Mouse (Mus musculus) CH12.LX (cell line): ENCODE results near the gene B3galt4.

Experiments
- CHD2 ChIP-seq: IDR thresholded peaks from 2 replicates; pipeline ENCODE4 v1.6.1; 2011; ENCODE audit warnings: low read length, improper control_type of control experiment
- CTCF ChIP-seq, 2 experiments: IDR thresholded peaks in 1 of 2; conservative IDR thresholded peaks in 1 of 2; 2 replicates each; pipeline ENCODE4 v1.5.1; 2011 to 2012; ENCODE audit warnings: low read depth in 2 of 2, low read length in 2 of 2, improper control_type of control experiment in 1 of 2, inconsistent platforms in 1 of 2, mild to moderate bottlenecking in 1 of 2, moderate library complexity in 1 of 2
- JUN ChIP-seq: IDR thresholded peaks from 2 replicates; pipeline ENCODE4 v1.6.1; 2011; ENCODE audit warnings: low read depth, mild to moderate bottlenecking, low read length, improper control_type of control experiment, moderate library complexity; ENCODE audit not compliant: insufficient read depth
- MAFK ChIP-seq: IDR thresholded peaks from 2 replicates; pipeline ENCODE4 v1.6.1; 2011; ENCODE audit warnings: low read length, improper control_type of control experiment; ENCODE audit not compliant: insufficient replicate concordance
- MAX ChIP-seq: IDR thresholded peaks from 2 replicates; pipeline ENCODE4 v1.6.1; 2011; ENCODE audit warnings: low read length, improper control_type of control experiment
- MAZ ChIP-seq: IDR thresholded peaks from 2 replicates; pipeline ENCODE4 v1.6.1; 2012; ENCODE audit warnings: low read depth, mild to moderate bottlenecking, inconsistent platforms, low read length, improper control_type of control experiment, moderate library complexity
- MEF2A ChIP-seq: IDR thresholded peaks from 2 replicates; pipeline ENCODE4 v1.6.1; 2014; ENCODE audit warnings: low read depth, mild to moderate bottlenecking, inconsistent platforms, low read length, improper control_type of control experiment, borderline replicate concordance
- NELFE ChIP-seq: IDR thresholded peaks from 2 replicates; pipeline ENCODE4 v1.6.1; 2011; ENCODE audit warnings: low read depth, low read length, improper control_type of control experiment
- POLR2A ChIP-seq: IDR thresholded peaks from 2 replicates; pipeline ENCODE4 v1.6.1; 2011; ENCODE audit warnings: low read depth, mild to moderate bottlenecking, improper control_type of control experiment, low read length
- USF2 ChIP-seq: conservative IDR thresholded peaks from 2 replicates; pipeline ENCODE4 v1.6.1; 2011; ENCODE audit warnings: low read depth, low read length, improper control_type of control experiment
- ZC3H11A ChIP-seq: IDR thresholded peaks from 2 replicates; pipeline ENCODE4 v1.6.1; 2012; ENCODE audit warnings: low read depth, mild to moderate bottlenecking, inconsistent platforms, low read length, improper control_type of control experiment

- TF ChIP-seq NELFE, result no peak
- no peak for TF ChIP-seq CTCF (conservative IDR thresholded peaks at IDR 0.05 in 1 of 2, IDR thresholded peaks at IDR 0.05 in 1 of 2; ENCODE audit: low read depth in 2 of 2, low read length in 2 of 2)
- TF ChIP-seq CHD2, result no peak
- no peak for TF ChIP-seq ZC3H11A
- TF ChIP-seq POLR2A, result no peak
- TF ChIP-seq USF2, result no peak
- TF ChIP-seq MAFK, result no peak
- TF ChIP-seq MAZ, result no peak
- no peak for TF ChIP-seq MAX
- TF ChIP-seq JUN, result no peak
- no peak for TF ChIP-seq MEF2A
These were observed 39.4 kb downstream of the B3galt4 start for GRCm38 (mm10) chr17:33911813-33912414.
